Mouse (Mus musculus) spleen, postnatal 4 days (tissue): Measurements from ENCODE around the gene Slc24a3.
A peak's percentile ranks its signal among the peaks of the same experiment; 100 is the strongest.

ENCODE experiments used
- DNase-seq, 2 experiments: peaks; one replicate each; pipeline ENCODE4 v3.0.0; 2022; ENCODE audit warnings: low spot score in 2 of 2

The Slc24a3 gene

GRCm38 (mm10) chr2:145541695-145542094, 374.1 kb downstream of the Slc24a3 start:
- no peak for DNase-seq

GRCm38 (mm10) chr2:145546071-145546470, 378.5 kb downstream of the Slc24a3 start:
- DNase-seq, result no peak

GRCm38 (mm10) chr2:145554722-145555252, 387.2 kb downstream of the Slc24a3 start:
- DNase-seq, result no peak

- DNase-seq, result no peak
These were observed 388.2 kb downstream of the Slc24a3 start for GRCm38 (mm10) chr2:145555713-145556112.

GRCm38 (mm10) chr2:145557361-145557931, 389.9 kb downstream of the Slc24a3 start:
- no peak for DNase-seq

GRCm38 (mm10) chr2:145562493-145562892, 394.9 kb downstream of the Slc24a3 start:
- no peak for DNase-seq

- DNase-seq, result no peak
These were observed 397.0 kb downstream of the Slc24a3 start for GRCm38 (mm10) chr2:145564596-145564995.

- DNase-seq, result no peak
These were observed 399.4 kb downstream of the Slc24a3 start for GRCm38 (mm10) chr2:145566904-145567303.

- DNase-seq, result no peak
These were observed 404.4 kb downstream of the Slc24a3 start for GRCm38 (mm10) chr2:145571943-145572342.

- DNase-seq, result no peak
These were observed 406.6 kb downstream of the Slc24a3 start for GRCm38 (mm10) chr2:145574148-145574547.

- no peak for DNase-seq
These were observed 415.5 kb downstream of the Slc24a3 start for GRCm38 (mm10) chr2:145583103-145583502.

- no peak for DNase-seq
These were observed 417.9 kb downstream of the Slc24a3 start for GRCm38 (mm10) chr2:145585437-145585836.

- DNase-seq, result no peak
These were observed 420.6 kb downstream of the Slc24a3 start for GRCm38 (mm10) chr2:145588009-145588737.

- no peak for DNase-seq
These were observed 424.3 kb downstream of the Slc24a3 start for GRCm38 (mm10) chr2:145591881-145592280.

- DNase-seq, result no peak
These were observed 426.2 kb downstream of the Slc24a3 start for GRCm38 (mm10) chr2:145593649-145594347.

GRCm38 (mm10) chr2:145597866-145598265, 430.3 kb downstream of the Slc24a3 start:
- DNase-seq, result no peak

- no peak for DNase-seq
These were observed 440.3 kb downstream of the Slc24a3 start for GRCm38 (mm10) chr2:145607844-145608243.

GRCm38 (mm10) chr2:145610796-145611705, 443.5 kb downstream of the Slc24a3 start:
- peak; percentile 30 to 72 for DNase-seq

GRCm38 (mm10) chr2:145612937-145613336, 445.4 kb downstream of the Slc24a3 start:
- no peak for DNase-seq

GRCm38 (mm10) chr2:145613705-145614104, 446.2 kb downstream of the Slc24a3 start:
- DNase-seq, result no peak

- no peak for DNase-seq
These were observed 452.1 kb downstream of the Slc24a3 start for GRCm38 (mm10) chr2:145619688-145620087.
